Mouse (Mus musculus): ENCODE measurements around the gene Sptbn2. TPM values are rescaled to one million over a fixed set of nuclear protein-coding genes. Genes with fewer than 3 reads are reported as not detected.

Gene Sptbn2
- polyA plus RNA-seq, 1 experiment from 2014 or later: 32.2 TPM

- peaks cover 27% of the 10 kb centered on the region for H3K36me3 ChIP-seq (ENCODE audit: control insufficient read depth, insufficient read depth, low read length)
- H3K4me1 ChIP-seq (ENCODE audit: control insufficient read depth, insufficient read depth, low read length): peaks cover 13% of the 10 kb centered on the region
- no peak overlapping the region for H3K4me2 ChIP-seq (ENCODE audit: low read length)
- H3K9ac ChIP-seq (ENCODE audit: low read depth, low read length): no peak overlapping the region
- 95% methylated on average over 2 of the region's 2 CpGs for WGBS
- H3K9me3 ChIP-seq (replicated peaks; ENCODE audit: control insufficient read depth, low read length, poor library complexity, severe bottlenecking): no peaks in the 10 kb centered on the region
- H3K27me3 ChIP-seq (ENCODE audit: control insufficient read depth, insufficient read depth, low read depth, low read length): no peaks in the 10 kb centered on the region
- ATAC-seq: no peak
- H3K27ac ChIP-seq (ENCODE audit: low read length): no peak overlapping the region
- H3K4me3 ChIP-seq (ENCODE audit: low read depth, low read length): no peak overlapping the region
These were observed 71.9 kb downstream of the Sptbn2 start for GRCm38 (mm10) chr19:4782891-4783290.

- no peaks in the 10 kb centered on the region for H3K27me3 ChIP-seq (ENCODE audit: control insufficient read depth, insufficient read depth, low read depth, low read length)
- no peak overlapping the region for H3K4me3 ChIP-seq (ENCODE audit: low read depth, low read length)
- 88% methylated on average over 7 of the region's 7 CpGs for WGBS
- H3K4me2 ChIP-seq (ENCODE audit: low read length): no peak overlapping the region
- peaks cover 36% of the 10 kb centered on the region for H3K4me1 ChIP-seq (ENCODE audit: control insufficient read depth, insufficient read depth, low read length)
- no peak for ATAC-seq
- H3K9ac ChIP-seq (ENCODE audit: low read depth, low read length): no peak overlapping the region
- peaks cover 25% of the 10 kb centered on the region for H3K36me3 ChIP-seq (ENCODE audit: control insufficient read depth, insufficient read depth, low read length)
- H3K27ac ChIP-seq (ENCODE audit: low read length): no peak overlapping the region
- H3K9me3 ChIP-seq (replicated peaks; ENCODE audit: control insufficient read depth, low read length, poor library complexity, severe bottlenecking): no peaks in the 10 kb centered on the region
These were observed 74.2 kb downstream of the Sptbn2 start for GRCm38 (mm10) chr19:4785206-4785605.

- H3K4me1 ChIP-seq (ENCODE audit: control insufficient read depth, insufficient read depth, low read length): peaks cover 47% of the 10 kb centered on the region
These were observed 75.3 kb downstream of the Sptbn2 start for GRCm38 (mm10) chr19:4786313-4786712.

GRCm38 (mm10) chr19:4793281-4793830 is 82.4 kb downstream of the Sptbn2 start:
- ATAC-seq: peak; percentile 59
- Histone ChIP-seq H3K36me3 (ENCODE audit: control insufficient read depth, insufficient read depth, low read length) (no peaks in the 10 kb centered on the region), H3K4me3 (ENCODE audit: low read depth, low read length) (peak overlapping the region; percentile 58), H3K9me3 (replicated peaks; ENCODE audit: control insufficient read depth, low read length, poor library complexity, severe bottlenecking) (no peaks in the 10 kb centered on the region), H3K9ac (ENCODE audit: low read depth, low read length) (peak overlapping the region; percentile 70), H3K27ac (ENCODE audit: low read length) (peak overlapping the region; percentile 78), H3K4me2 (ENCODE audit: low read length) (peak overlapping the region; percentile 90), H3K4me1 (ENCODE audit: control insufficient read depth, insufficient read depth, low read length) (peaks cover 47% of the 10 kb centered on the region), H3K27me3 (ENCODE audit: control insufficient read depth, insufficient read depth, low read depth, low read length) (no peaks in the 10 kb centered on the region)
- 2% methylated on average over 16 of the region's 16 CpGs for WGBS

More at GRCm38 (mm10) chr19:4786313-4786712, 75.3 kb downstream of the Sptbn2 start:
- ATAC-seq: no peak
- no peak overlapping the region for H3K27ac ChIP-seq (ENCODE audit: low read length)
- peaks cover 25% of the 10 kb centered on the region for H3K36me3 ChIP-seq (ENCODE audit: control insufficient read depth, insufficient read depth, low read length)
- no peak overlapping the region for H3K4me2 ChIP-seq (ENCODE audit: low read length)
- H3K9ac ChIP-seq (ENCODE audit: low read depth, low read length): no peak overlapping the region
- H3K9me3 ChIP-seq (replicated peaks; ENCODE audit: control insufficient read depth, low read length, poor library complexity, severe bottlenecking): no peaks in the 10 kb centered on the region
- 93% methylated on average over 2 of the region's 2 CpGs for WGBS
- no peak overlapping the region for H3K4me3 ChIP-seq (ENCODE audit: low read depth, low read length)
- no peaks in the 10 kb centered on the region for H3K27me3 ChIP-seq (ENCODE audit: control insufficient read depth, insufficient read depth, low read depth, low read length)

GRCm38 (mm10) chr19:4793831-4794422 is 83.0 kb downstream of the Sptbn2 start, which contains the start of gene Rbm4:
Rbm4 (minus strand) TSS chr19:4793901.
- Histone ChIP-seq H3K9ac (ENCODE audit: low read depth, low read length) (peak within 1 kb of the TSS; percentile 70), H3K4me3 (ENCODE audit: low read depth, low read length) (peak within 1 kb of the TSS; percentile 58), H3K4me1 (ENCODE audit: control insufficient read depth, insufficient read depth, low read length) (peaks cover 41% of the 10 kb centered on the region), H3K4me2 (ENCODE audit: low read length) (peak within 1 kb of the TSS; percentile 90), H3K36me3 (ENCODE audit: control insufficient read depth, insufficient read depth, low read length) (no peaks in the 10 kb centered on the region; the same call in 1 of the 2 replicates), H3K27me3 (ENCODE audit: control insufficient read depth, insufficient read depth, low read depth, low read length) (no peaks in the 10 kb centered on the region), H3K9me3 (replicated peaks; ENCODE audit: control insufficient read depth, low read length, poor library complexity, severe bottlenecking) (no peaks in the 10 kb centered on the region), H3K27ac (ENCODE audit: low read length) (peak within 1 kb of the TSS; percentile 78)
- peak; percentile 98 for ATAC-seq
- under 1% methylated on average over 31 of the region's 31 CpGs for WGBS

GRCm38 (mm10) chr19:4795929-4796328 is 85.0 kb downstream of the Sptbn2 start:
- no peak overlapping the region for H3K4me2 ChIP-seq (ENCODE audit: low read length)
- peaks cover 22% of the 10 kb centered on the region for H3K4me1 ChIP-seq (ENCODE audit: control insufficient read depth, insufficient read depth, low read length)
- no peak overlapping the region for H3K27ac ChIP-seq (ENCODE audit: low read length)
- ATAC-seq: no peak
- no peak overlapping the region for H3K4me3 ChIP-seq (ENCODE audit: low read depth, low read length)
- H3K9ac ChIP-seq (ENCODE audit: low read depth, low read length): no peak overlapping the region
- H3K9me3 ChIP-seq (replicated peaks; ENCODE audit: control insufficient read depth, low read length, poor library complexity, severe bottlenecking): no peaks in the 10 kb centered on the region
- no peaks in the 10 kb centered on the region for H3K27me3 ChIP-seq (ENCODE audit: control insufficient read depth, insufficient read depth, low read depth, low read length)
- WGBS: 88% methylated on average over 1 of the region's 1 CpGs
- H3K36me3 ChIP-seq (ENCODE audit: control insufficient read depth, insufficient read depth, low read length): peaks cover 13% of the 10 kb centered on the region

GRCm38 (mm10) chr19:4797846-4798245 is 86.9 kb downstream of the Sptbn2 start:
- H3K9me3 ChIP-seq (replicated peaks; ENCODE audit: control insufficient read depth, low read length, poor library complexity, severe bottlenecking): no peaks in the 10 kb centered on the region
- peaks cover 29% of the 10 kb centered on the region for H3K36me3 ChIP-seq (ENCODE audit: control insufficient read depth, insufficient read depth, low read length)
- WGBS: 97% methylated on average over 2 of the region's 2 CpGs
- H3K27ac ChIP-seq (ENCODE audit: low read length): no peak overlapping the region
- no peak overlapping the region for H3K4me3 ChIP-seq (ENCODE audit: low read depth, low read length)
- peaks cover 5% of the 10 kb centered on the region for H3K4me1 ChIP-seq (ENCODE audit: control insufficient read depth, insufficient read depth, low read length)
- H3K4me2 ChIP-seq (ENCODE audit: low read length): no peak overlapping the region
- no peaks in the 10 kb centered on the region for H3K27me3 ChIP-seq (ENCODE audit: control insufficient read depth, insufficient read depth, low read depth, low read length)
- no peak overlapping the region for H3K9ac ChIP-seq (ENCODE audit: low read depth, low read length)
- ATAC-seq: no peak

- no peaks in the 10 kb centered on the region for H3K27me3 ChIP-seq (ENCODE audit: control insufficient read depth, insufficient read depth, low read depth, low read length)
- H3K9me3 ChIP-seq (replicated peaks; ENCODE audit: control insufficient read depth, low read length, poor library complexity, severe bottlenecking): no peaks in the 10 kb centered on the region
- H3K4me3 ChIP-seq (ENCODE audit: low read depth, low read length): no peak overlapping the region
- H3K4me1 ChIP-seq (ENCODE audit: control insufficient read depth, insufficient read depth, low read length): peaks cover 5% of the 10 kb centered on the region
- H3K27ac ChIP-seq (ENCODE audit: low read length): no peak overlapping the region
- 93% methylated on average over 5 of the region's 5 CpGs for WGBS
- H3K4me2 ChIP-seq (ENCODE audit: low read length): no peak overlapping the region
- H3K36me3 ChIP-seq (ENCODE audit: control insufficient read depth, insufficient read depth, low read length): peaks cover 29% of the 10 kb centered on the region
- no peak for ATAC-seq
- no peak overlapping the region for H3K9ac ChIP-seq (ENCODE audit: low read depth, low read length)
These were observed 88.1 kb downstream of the Sptbn2 start for GRCm38 (mm10) chr19:4799083-4799482.
